Mouse (Mus musculus) kidney, adult 18-20 months (tissue): ENCODE data around the gene Ociad1.

Experiments used
- DNase-seq: peaks from one replicate; pipeline ENCODE4 v3.0.0; 2021

The Ociad1 gene

DNA sequence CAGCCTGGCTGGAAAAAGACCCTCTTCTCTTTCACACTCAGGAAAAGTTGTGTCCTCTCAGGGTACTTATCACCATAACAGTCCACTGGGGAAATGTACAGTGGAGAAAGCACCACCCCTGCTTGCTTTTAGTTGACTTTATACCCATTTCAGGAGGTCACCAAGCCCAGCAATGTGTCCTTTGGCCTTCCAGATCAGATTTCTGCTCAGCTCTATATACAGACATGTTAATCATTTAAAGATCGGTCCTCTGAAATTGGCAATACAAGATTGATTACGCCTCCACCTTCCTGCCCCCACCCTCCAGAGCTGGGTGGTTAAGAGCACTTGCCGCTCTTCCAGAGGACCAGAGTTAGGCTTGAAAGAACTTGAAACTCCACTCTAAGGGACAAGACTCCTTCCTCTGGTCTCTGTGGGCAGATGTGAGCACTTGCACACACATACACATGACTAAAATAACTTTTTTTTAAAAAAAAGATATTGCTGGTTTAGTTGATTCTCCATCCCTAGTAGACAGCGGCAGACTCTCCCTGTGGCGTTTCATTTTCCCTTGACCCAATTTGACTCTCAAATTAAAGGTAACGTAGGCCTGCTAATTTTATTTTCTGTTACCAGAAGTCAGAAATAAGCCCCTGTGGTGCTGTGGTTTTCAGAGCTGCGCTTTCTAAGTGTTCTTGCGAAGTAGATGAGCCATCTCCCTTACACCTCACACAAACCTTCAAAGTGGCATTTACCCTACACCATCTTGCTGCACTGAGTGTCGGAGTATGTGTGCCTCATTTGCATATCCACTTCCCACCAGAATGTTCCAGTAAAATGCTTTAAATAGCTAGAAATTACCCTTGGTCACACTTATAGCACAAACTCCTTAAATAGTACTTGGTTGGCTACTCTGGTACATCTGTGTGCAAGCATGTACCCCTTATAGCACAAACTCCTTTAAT, 47.5 kb downstream of the Ociad1 start:
- DNase-seq = no peak

DNA sequence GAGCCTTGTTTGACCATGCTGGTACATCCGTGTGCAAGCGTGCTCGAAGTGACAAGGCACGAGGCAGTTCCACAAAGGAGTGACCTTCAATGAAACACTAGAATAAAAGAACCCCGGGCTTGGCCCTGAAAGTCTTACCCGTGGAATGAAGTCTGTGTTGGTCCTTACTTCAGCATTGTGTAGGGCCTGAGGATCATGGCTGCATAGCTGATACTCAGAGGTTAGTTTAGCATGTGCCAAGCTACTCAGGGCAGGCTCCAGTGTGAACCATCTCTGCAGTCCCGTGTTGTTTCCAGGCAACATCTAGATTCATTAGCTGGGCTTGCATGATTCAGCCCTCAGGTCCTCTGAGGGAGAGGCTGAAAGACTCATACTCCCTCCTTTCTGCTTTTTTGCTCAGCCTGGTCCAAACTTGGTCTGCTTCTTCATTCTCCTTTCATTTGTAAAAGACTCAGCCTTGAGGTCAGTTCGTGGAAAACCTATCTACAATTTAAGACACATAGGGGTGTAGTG, 48.2 kb downstream of the Ociad1 start, which contains the start of gene Ociad2:
Gene Ociad2 (minus strand): TSS at position 306 of the 513 bp plus-strand sequence.
- DNase-seq = no peak

- no peak for DNase-seq
These were observed 50.2 kb downstream of the Ociad1 start for GRCm38 (mm10) chr5:73342701-73343355.

DNA sequence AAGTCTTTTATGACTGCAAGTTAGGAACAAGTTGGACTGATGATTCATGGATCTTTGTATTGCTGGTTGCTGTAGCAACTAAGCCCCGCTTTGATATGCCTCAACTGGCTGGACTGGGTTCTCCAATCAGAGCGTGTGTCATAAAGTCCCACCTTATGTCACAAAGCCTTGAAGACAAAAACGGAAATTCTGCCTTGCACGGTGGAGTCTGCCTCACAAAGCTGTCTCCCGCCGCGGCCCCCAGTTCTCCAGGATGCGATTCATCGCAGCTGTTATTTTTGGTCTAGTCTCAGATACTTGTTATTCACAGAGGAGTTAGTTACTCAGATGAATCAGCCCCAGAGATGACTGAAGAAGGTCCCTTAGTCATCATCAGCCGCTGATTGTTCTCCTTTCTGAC, 51.7 kb downstream of the Ociad1 start:
- DNase-seq = no peak

DNA sequence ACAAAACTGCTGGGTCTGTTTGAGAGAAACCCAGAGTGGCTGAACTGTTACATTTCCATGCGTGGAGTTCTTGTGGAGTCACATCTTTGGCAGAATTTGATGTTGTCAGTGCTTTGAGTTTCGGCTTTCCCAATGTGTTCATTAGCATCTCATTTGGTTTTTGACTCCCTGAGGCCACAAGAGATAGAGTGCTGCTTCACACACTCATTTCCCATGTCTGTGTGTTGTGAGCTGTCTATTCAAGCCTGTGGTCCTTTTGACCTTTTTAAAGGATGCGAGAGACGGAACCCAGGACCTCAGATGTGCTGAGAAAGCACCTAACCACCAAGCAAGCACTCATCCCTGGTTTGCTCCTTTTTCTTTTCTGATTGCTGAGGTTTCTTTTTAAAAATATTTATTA, 52.7 kb downstream of the Ociad1 start:
- no peak for DNase-seq

DNA sequence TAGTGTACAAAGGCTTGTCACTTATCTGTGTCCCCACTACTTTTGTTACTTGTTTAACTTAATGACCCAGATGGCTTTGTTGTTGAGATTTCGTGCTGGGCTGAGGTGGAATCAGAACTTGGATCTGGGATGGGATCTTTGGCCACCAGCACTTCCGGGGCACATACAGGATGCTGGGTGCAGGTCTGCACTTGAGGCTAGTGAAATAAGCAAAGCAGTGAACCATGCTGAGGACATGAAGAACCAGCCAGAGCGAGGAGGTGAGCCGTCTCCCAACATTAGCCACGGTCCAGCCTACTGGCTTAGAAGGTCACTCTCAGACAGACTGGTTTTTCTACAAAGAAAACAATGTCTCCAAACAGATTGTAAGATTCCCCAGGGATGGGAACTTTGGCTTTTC, 56.9 kb downstream of the Ociad1 start:
- no peak for DNase-seq

GRCm38 (mm10) chr5:73351796-73352195, 59.2 kb downstream of the Ociad1 start:
- no peak for DNase-seq

- DNase-seq = no peak
These were observed 60.9 kb downstream of the Ociad1 start for GRCm38 (mm10) chr5:73353519-73353918.

GRCm38 (mm10) chr5:73353978-73354377, 61.4 kb downstream of the Ociad1 start:
- DNase-seq = no peak

- DNase-seq = no peak
These were observed 62.8 kb downstream of the Ociad1 start for GRCm38 (mm10) chr5:73355393-73355792.

GRCm38 (mm10) chr5:73359134-73359751, 66.7 kb downstream of the Ociad1 start:
- DNase-seq = no peak

DNA sequence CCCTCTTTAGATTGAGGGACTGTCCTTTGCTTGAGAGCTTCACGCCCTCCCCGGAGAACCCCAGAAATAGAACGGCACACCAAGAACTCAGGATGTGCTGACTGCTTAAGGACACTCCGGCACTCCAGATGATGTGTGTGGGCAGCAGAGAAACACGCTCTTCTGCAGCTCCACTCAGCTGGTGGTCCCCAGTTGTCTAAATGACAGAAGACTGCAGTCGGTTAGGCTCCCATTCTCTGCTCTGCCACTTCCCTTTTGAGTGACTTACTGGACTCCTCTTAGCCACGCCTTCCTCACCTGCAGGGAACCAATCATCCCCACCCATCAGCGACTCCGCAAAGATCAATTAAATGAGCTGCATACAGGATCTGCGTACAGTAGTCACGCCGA, 67.2 kb downstream of the Ociad1 start:
- no peak for DNase-seq

DNA sequence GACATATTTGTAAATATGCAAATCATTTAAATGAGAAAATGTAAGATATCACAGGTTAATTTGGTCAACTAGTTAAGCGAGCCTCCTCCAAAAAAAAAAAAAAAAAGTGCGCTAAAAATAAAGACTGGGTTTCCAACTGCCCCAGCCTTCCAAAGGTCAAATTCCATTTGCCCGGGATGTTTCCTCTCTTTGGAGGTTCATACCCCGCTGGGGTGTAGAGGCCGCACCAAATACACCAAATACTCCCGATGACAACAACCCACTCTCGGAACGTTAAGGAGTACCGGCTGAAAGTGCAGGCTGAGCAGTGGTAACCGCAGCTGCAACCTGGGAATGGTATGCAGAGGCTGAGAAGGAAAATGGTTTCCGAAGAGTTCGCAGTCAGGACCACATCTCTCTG, 67.7 kb downstream of the Ociad1 start:
- DNase-seq = no peak

GRCm38 (mm10) chr5:73362338-73362737, 69.8 kb downstream of the Ociad1 start:
- no peak for DNase-seq

- no peak for DNase-seq
These were observed 70.2 kb downstream of the Ociad1 start for GRCm38 (mm10) chr5:73362791-73363190.
